Mouse (Mus musculus): Measurements from ENCODE around the gene Phactr2.

Phactr2 gene

GRCm38 (mm10) chr10:13162031-13162430 lies 312.2 kb downstream of the Phactr2 start:
- no peak for DNase-seq (ENCODE audit: low spot score in 2 of 2)

DNA sequence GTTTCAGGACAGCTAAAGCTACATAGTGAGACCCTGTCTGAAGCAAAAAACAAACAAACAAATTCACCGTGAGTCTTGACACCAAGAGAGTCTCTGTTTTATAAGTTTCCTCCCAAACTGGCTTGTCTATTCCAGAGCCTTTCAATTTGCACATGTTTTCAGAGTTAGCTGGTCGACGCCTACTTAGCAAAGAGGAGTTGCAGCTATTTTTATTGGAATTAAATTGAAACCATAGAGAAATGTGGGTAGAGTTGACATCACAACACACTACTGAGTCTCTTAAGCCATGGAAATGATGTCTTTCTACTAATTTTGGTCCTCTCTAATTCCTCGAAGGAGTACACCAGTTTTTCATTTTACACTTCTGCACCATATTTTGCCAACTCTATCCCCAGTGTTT lies 313.3 kb downstream of the Phactr2 start:
- no peak for DNase-seq (ENCODE audit: low spot score in 2 of 2)

Measured in thymus, postnatal 10 days (tissue).